Mouse (Mus musculus) forebrain, embryonic 11.5 days (tissue): ENCODE measurements around the gene Fhad1. TPM values are rescaled to one million over a fixed set of nuclear protein-coding genes. Genes with fewer than 3 reads are reported as not detected.

Experiments used
- ATAC-seq: fragments of 200-750 bp; cut with Nextera tagmentation; replicated peaks from 2 replicates; pipeline ENCODE4 v1.8.0; 2017; ENCODE audit warnings: moderate TSS enrichment; ENCODE audit not compliant: low FRiP score
- DNase-seq: peaks from one replicate; pipeline ENCODE4 v3.0.0-alpha.2; 2017; ENCODE audit warnings: low spot score
- H3K27ac ChIP-seq: fragments of 300-500 bp; sonication (generic); 2 replicates; pipeline ENCODE4 v1.5.1; 2014; ENCODE audit warnings: low read depth, low read length
- H3K27me3 ChIP-seq: fragments of 300-500 bp; sonication (generic); 2 replicates; pipeline ENCODE4 v1.6.1; 2014; ENCODE audit warnings: mild to moderate bottlenecking, low read length, mixed read lengths; ENCODE audit not compliant: control insufficient read depth, insufficient read depth
- H3K36me3 ChIP-seq: fragments of 300-500 bp; sonication (generic); 2 replicates; pipeline ENCODE4 v1.6.1; 2014; ENCODE audit warnings: mild to moderate bottlenecking, low read length, moderate library complexity, mixed read lengths; ENCODE audit not compliant: control insufficient read depth, insufficient read depth
- H3K4me1 ChIP-seq: fragments of 300-500 bp; sonication (generic); replicated peaks from 2 replicates; pipeline ENCODE4 v1.6.1; 2014; ENCODE audit warnings: low read length, mixed read lengths; ENCODE audit not compliant: control insufficient read depth, insufficient read depth
- H3K4me2 ChIP-seq: fragments of 300-500 bp; sonication (generic); 2 replicates; pipeline ENCODE4 v1.6.1; 2014; ENCODE audit warnings: low read depth, mild to moderate bottlenecking, low read length, moderate library complexity, mixed read lengths; ENCODE audit not compliant: severe bottlenecking
- H3K4me3 ChIP-seq: fragments of 300-500 bp; sonication (generic); 2 replicates; pipeline ENCODE4 v1.5.1; 2014; ENCODE audit warnings: low read depth, low read length
- H3K9ac ChIP-seq: fragments of 300-500 bp; sonication (generic); 2 replicates; pipeline ENCODE4 v1.6.1; 2014; ENCODE audit warnings: low read length
- H3K9me3 ChIP-seq: fragments of 300-500 bp; sonication (generic); 2 replicates; pipeline ENCODE4 v1.6.1; 2016; ENCODE audit warnings: low read length, mixed read lengths; ENCODE audit not compliant: control insufficient read depth
- WGBS: fragments of 180-500 bp; shearing (Covaris S2); extraction: QIAGEN DNeasy Blood & Tissue Kit; methylation state at CpG from one replicate; pipeline ENCODE4 v1.1.7; 2014; 5-methylcytosine and 5-hydroxymethylcytosine counted together
- polyA plus RNA-seq: library from polyadenylated mRNA; unstranded; fragments of >200 nt; fragmentation: Nextera tagmentation; extraction: Ambion mirVana; gene quantifications from 2 replicates; pipeline ENCODE4 v1.2.1, GENCODE M21; 2014

Gene Fhad1
- polyA plus RNA-seq, result 0.57 and 1.2 TPM in 2 replicates

GRCm38 (mm10) chr4:142014659-142015608, at the start of gene Fhad1:
Gene Fhad1 (minus strand): TSS chr4:142015082.
- Histone ChIP-seq H3K4me3 (peak within 1 kb of the TSS; percentile 32), H3K4me1 (peaks cover 7% of the 10 kb centered on the region; the same call in 1 of the 2 replicates), H3K9me3 (no peaks in the 10 kb centered on the region), H3K27ac (no peak within 1 kb of the TSS), H3K4me2 (peak within 1 kb of the TSS; percentile 63), H3K9ac (peak within 1 kb of the TSS; percentile 47; the same call in 1 of the 2 replicates), H3K36me3 (no peaks in the 10 kb centered on the region), H3K27me3 (peaks cover 10% of the 10 kb centered on the region; the same call in 1 of the 2 replicates)
- under 1% methylated on average over 44 of the region's 46 CpGs for WGBS
- ATAC-seq (peak; percentile 91), DNase-seq (peak; percentile 92)

GRCm38 (mm10) chr4:142063057-142063534, 48.2 kb upstream of the Fhad1 start:
- no peak for ATAC-seq
- Histone ChIP-seq H3K9me3 (no peaks in the 10 kb centered on the region), H3K36me3 (no peaks in the 10 kb centered on the region), H3K4me2 (no peak overlapping the region), H3K27ac (no peak overlapping the region), H3K9ac (no peak overlapping the region), H3K27me3 (peaks cover under 1% of the 10 kb centered on the region; the same call in 1 of the 2 replicates), H3K4me1 (0 out of 2 replicates have a peak, but pooled peaks cover 7% of the 10 kb centered on the region), H3K4me3 (no peak overlapping the region)
- WGBS, result 87% methylated on average over 8 of the region's 8 CpGs
- no peak for DNase-seq

- H3K9ac ChIP-seq, result no peak overlapping the region
- no peaks in the 10 kb centered on the region for H3K27me3 ChIP-seq
- no peak overlapping the region for H3K27ac ChIP-seq
- WGBS, result 80% methylated on average over 23 of the region's 23 CpGs
- H3K4me1 ChIP-seq, result 0 out of 2 replicates have a peak, but pooled peaks cover 7% of the 10 kb centered on the region
- H3K9me3 ChIP-seq, result no peaks in the 10 kb centered on the region
- ATAC-seq, result no peak
- H3K4me2 ChIP-seq, result no peak overlapping the region
- no peaks in the 10 kb centered on the region for H3K36me3 ChIP-seq
- no peak overlapping the region for H3K4me3 ChIP-seq
- no peak for DNase-seq
Measured at GRCm38 (mm10) chr4:142061485-142062240, 46.8 kb upstream of the Fhad1 start.

- no peaks in the 10 kb centered on the region for H3K27me3 ChIP-seq
- DNase-seq, result no peak
- H3K4me3 ChIP-seq, result no peak overlapping the region
- H3K9ac ChIP-seq, result no peak overlapping the region
- no peak overlapping the region for H3K4me2 ChIP-seq
- ATAC-seq, result no peak
- H3K27ac ChIP-seq, result no peak overlapping the region
- WGBS, result 58% methylated on average over 18 of the region's 18 CpGs
- 0 out of 2 replicates have a peak, but pooled peaks cover 3% of the 10 kb centered on the region for H3K4me1 ChIP-seq
- no peaks in the 10 kb centered on the region for H3K9me3 ChIP-seq
- no peaks in the 10 kb centered on the region for H3K36me3 ChIP-seq
Measured at GRCm38 (mm10) chr4:142060455-142061378, 45.8 kb upstream of the Fhad1 start.

- Histone ChIP-seq H3K27me3 (no peaks in the 10 kb centered on the region), H3K9me3 (no peaks in the 10 kb centered on the region), H3K4me2 (no peak overlapping the region), H3K4me1 (0 out of 2 replicates have a peak, but pooled peaks cover 3% of the 10 kb centered on the region), H3K9ac (no peak overlapping the region), H3K36me3 (no peaks in the 10 kb centered on the region), H3K4me3 (no peak overlapping the region), H3K27ac (no peak overlapping the region)
- WGBS, result 86% methylated on average over 8 of the region's 8 CpGs
- no peak for DNase-seq
- ATAC-seq, result no peak
Measured at GRCm38 (mm10) chr4:142059841-142060193, 44.9 kb upstream of the Fhad1 start.

- no peak for DNase-seq
- H3K27me3 ChIP-seq, result no peaks in the 10 kb centered on the region
- WGBS, result 79% methylated on average over 13 of the region's 13 CpGs
Measured at GRCm38 (mm10) chr4:142059113-142059840, 44.4 kb upstream of the Fhad1 start.

GRCm38 (mm10) chr4:142057529-142058216, 42.8 kb upstream of the Fhad1 start:
- no peak overlapping the region for H3K4me3 ChIP-seq
- ATAC-seq (no peak), DNase-seq (no peak)
- 78% methylated on average over 22 of the region's 22 CpGs for WGBS
- no peak overlapping the region for H3K27ac ChIP-seq
- H3K27me3 ChIP-seq, result no peaks in the 10 kb centered on the region
- H3K9ac ChIP-seq, result no peak overlapping the region
- no peaks in the 10 kb centered on the region for H3K36me3 ChIP-seq
- no peaks in the 10 kb centered on the region for H3K9me3 ChIP-seq
- no peak overlapping the region for H3K4me2 ChIP-seq
- 0 out of 2 replicates have a peak, but pooled peaks cover 3% of the 10 kb centered on the region for H3K4me1 ChIP-seq

More at GRCm38 (mm10) chr4:142059113-142059840, 44.4 kb upstream of the Fhad1 start:
- H3K36me3 ChIP-seq, result no peaks in the 10 kb centered on the region
- H3K4me1 ChIP-seq, result 0 out of 2 replicates have a peak, but pooled peaks cover 3% of the 10 kb centered on the region
- no peak overlapping the region for H3K4me3 ChIP-seq
- no peak overlapping the region for H3K27ac ChIP-seq
- H3K4me2 ChIP-seq, result no peak overlapping the region
- ATAC-seq, result no peak
- H3K9ac ChIP-seq, result no peak overlapping the region
- no peaks in the 10 kb centered on the region for H3K9me3 ChIP-seq
